Mouse (Mus musculus): ENCODE data around the gene Zcchc10.
"Not testable (repeated sequence)": the region's sequence is repeated elsewhere in the genome, so short reads cannot be mapped to it uniquely, and the experiment has no call there.

The Zcchc10 gene

GRCm38 (mm10) chr11:53324512-53324968, at the start of gene Zcchc10:
Gene Zcchc10 (plus strand): TSS chr11:53324679.
- peak; percentile 93 for DNase-seq

- no peak for DNase-seq
Observed at GRCm38 (mm10) chr11:53275358-53275757, 49.1 kb upstream of the Zcchc10 start.

GRCm38 (mm10) chr11:53278411-53278810, 46.1 kb upstream of the Zcchc10 start:
- DNase-seq = no peak

- no peak for DNase-seq
Observed at GRCm38 (mm10) chr11:53285885-53286284, 38.6 kb upstream of the Zcchc10 start.

GRCm38 (mm10) chr11:53290187-53290586, 34.3 kb upstream of the Zcchc10 start:
- not testable (repeated sequence) for DNase-seq

- no peak for DNase-seq
Observed at GRCm38 (mm10) chr11:53290871-53291270, 33.6 kb upstream of the Zcchc10 start.

GRCm38 (mm10) chr11:53294441-53294840, 30.0 kb upstream of the Zcchc10 start:
- DNase-seq = no peak

- no peak for DNase-seq
Observed at GRCm38 (mm10) chr11:53296880-53297279, 27.6 kb upstream of the Zcchc10 start.

- DNase-seq = peak; percentile 36
Observed at GRCm38 (mm10) chr11:53297947-53298860, 26.3 kb upstream of the Zcchc10 start.

GRCm38 (mm10) chr11:53299551-53300329, 24.7 kb upstream of the Zcchc10 start:
- DNase-seq = peak; percentile 87

GRCm38 (mm10) chr11:53300330-53301166, 23.9 kb upstream of the Zcchc10 start, which contains the start of gene Hspa4:
Gene Hspa4 (minus strand): TSS chr11:53300457.
- DNase-seq = peak; percentile 100

GRCm38 (mm10) chr11:53301167-53301515, 23.3 kb upstream of the Zcchc10 start:
- DNase-seq = peak; percentile 29

- no peak for DNase-seq
Observed at GRCm38 (mm10) chr11:53304044-53304840, 20.2 kb upstream of the Zcchc10 start.

- DNase-seq = peak; percentile 35
Observed at GRCm38 (mm10) chr11:53306965-53307364, 17.5 kb upstream of the Zcchc10 start.

- DNase-seq = peak; percentile 60
Observed at GRCm38 (mm10) chr11:53307558-53308065, 16.9 kb upstream of the Zcchc10 start.

- peak; percentile 72 for DNase-seq
Observed at GRCm38 (mm10) chr11:53308251-53308864, 16.1 kb upstream of the Zcchc10 start.

GRCm38 (mm10) chr11:53308884-53309310, 15.6 kb upstream of the Zcchc10 start:
- DNase-seq = peak; percentile 82

- no peak for DNase-seq
Observed at GRCm38 (mm10) chr11:53311385-53311784, 13.1 kb upstream of the Zcchc10 start.

GRCm38 (mm10) chr11:53312823-53313222, 11.7 kb upstream of the Zcchc10 start:
- not testable (repeated sequence) for DNase-seq

- DNase-seq = peak; percentile 70
Observed at GRCm38 (mm10) chr11:53314770-53315173, 9.7 kb upstream of the Zcchc10 start.

GRCm38 (mm10) chr11:53316996-53317395, 7.5 kb upstream of the Zcchc10 start:
- DNase-seq = no peak

Measured in kidney, postnatal 10 days (tissue).